ENCODE assay signal across 13 mouse cellular contexts in genomic region chr11:120707225-120707624, GRCm38 (mm10). TPM values are rescaled to one million over a fixed set of nuclear protein-coding genes. Genes with fewer than 3 reads are reported as not detected.
DNase-seq lines count a peak whose midpoint lies in the region; ATAC-seq and TF ChIP-seq lines count a peak whose summit lies in the region.
"Had no signal": no experiment of that assay in that cellular context is flagged by ENCODE, and none has a peak within 500 bp of the region (broad histone marks: within the 10 kb centered on the region; RNA-seq: fewer than 3 reads in every experiment).

No protein-coding gene starts in this region.

- 7% methylated on average over 12 of the region's 12 CpGs for WGBS in heart, embryonic 10.5 days
- WGBS in lung, embryonic 14.5 days, result 16% methylated on average over 12 of the region's 12 CpGs
- 2% methylated on average over 11 of the region's 12 CpGs for WGBS in forebrain, embryonic 14.5 days
- 5% methylated on average over 12 of the region's 12 CpGs for WGBS in neural tube, embryonic 11.5 days

- 0 out of 2 replicates have a peak overlapping the region, but pooled peaks have one; percentile 34 for H3K9ac ChIP-seq in lung, embryonic 14.5 days
- no peak overlapping the region for H3K9ac ChIP-seq in forebrain, embryonic 14.5 days (ENCODE audit: low read length)
- H3K9ac ChIP-seq in neural tube, embryonic 11.5 days (ENCODE audit: low read length), result peak overlapping the region; percentile 10; the same call in 1 of the 2 replicates
- H3K9ac ChIP-seq: liver, embryonic 12.5 days had no signal

- H3K27ac ChIP-seq in heart, embryonic 10.5 days, result peak overlapping the region; percentile 84
- peak overlapping the region; percentile 65; the same call in 1 of the 2 replicates for H3K27ac ChIP-seq in lung, embryonic 14.5 days (ENCODE audit: low read depth)
- no peak overlapping the region for H3K27ac ChIP-seq in forebrain, embryonic 14.5 days (ENCODE audit: low read depth, low read length)
- no peak overlapping the region; the same call in 1 of the 2 replicates for H3K27ac ChIP-seq in neural tube, embryonic 11.5 days (ENCODE audit: low read depth, low read length)
- H3K27ac ChIP-seq: liver, embryonic 12.5 days had no signal

- H3K27me3 ChIP-seq in heart, embryonic 10.5 days (ENCODE audit: insufficient read depth, poor library complexity, severe bottlenecking), result no peaks in the 10 kb centered on the region
- H3K27me3 ChIP-seq in lung, embryonic 14.5 days (ENCODE audit: insufficient read depth, low read length), result no peaks in the 10 kb centered on the region
- H3K27me3 ChIP-seq in forebrain, embryonic 14.5 days (replicated peaks; ENCODE audit: control insufficient read depth, insufficient read depth, low read length), result no peaks in the 10 kb centered on the region
- no peaks in the 10 kb centered on the region for H3K27me3 ChIP-seq in neural tube, embryonic 11.5 days (ENCODE audit: control insufficient read depth, insufficient read depth, low read length)
- H3K27me3 ChIP-seq: liver, embryonic 12.5 days had no signal

- H3K4me2 ChIP-seq in lung, embryonic 14.5 days, result no peak overlapping the region; the same call in 1 of the 2 replicates
- no peak overlapping the region for H3K4me2 ChIP-seq in forebrain, embryonic 14.5 days (ENCODE audit: low read length)
- H3K4me2 ChIP-seq in neural tube, embryonic 11.5 days (ENCODE audit: low read depth), result no peak overlapping the region
- H3K4me2 ChIP-seq: liver, embryonic 12.5 days had no signal

- peaks cover 41% of the 10 kb centered on the region for H3K36me3 ChIP-seq in heart, embryonic 10.5 days
- peaks cover 44% of the 10 kb centered on the region for H3K36me3 ChIP-seq in lung, embryonic 14.5 days (ENCODE audit: insufficient read depth)
- peaks cover 34% of the 10 kb centered on the region for H3K36me3 ChIP-seq in forebrain, embryonic 14.5 days (ENCODE audit: control insufficient read depth, insufficient read depth, low read length)
- H3K36me3 ChIP-seq in neural tube, embryonic 11.5 days (ENCODE audit: control insufficient read depth, insufficient read depth, low read length), result no peaks in the 10 kb centered on the region; the same call in 1 of the 2 replicates

- no peak for ATAC-seq in lung, embryonic 14.5 days (ENCODE audit: insufficient read depth)
- peak; percentile 36; the same call in 1 of the 2 replicates for ATAC-seq in forebrain, embryonic 14.5 days
- ATAC-seq in neural tube, embryonic 11.5 days (ENCODE audit: insufficient read depth, low FRiP score, low TSS enrichment), result no peak
- ATAC-seq: liver, embryonic 12.5 days had no signal

- TF ChIP-seq CTCF in lung, embryonic 14.5 days (IDR thresholded peaks at IDR 0.05; ENCODE audit: low read depth), result no peak

- peaks cover 65% of the 10 kb centered on the region for H3K4me1 ChIP-seq in heart, embryonic 10.5 days
- peaks cover 22% of the 10 kb centered on the region for H3K4me1 ChIP-seq in lung, embryonic 14.5 days (ENCODE audit: insufficient read depth)
- peaks cover 8% of the 10 kb centered on the region; the same call in 1 of the 2 replicates for H3K4me1 ChIP-seq in forebrain, embryonic 14.5 days (ENCODE audit: control insufficient read depth, insufficient read depth, low read length)
- H3K4me1 ChIP-seq in neural tube, embryonic 11.5 days (ENCODE audit: control insufficient read depth, insufficient read depth, low read length), result peaks cover 34% of the 10 kb centered on the region

- DNase-seq in heart, embryonic 10.5 days (ENCODE audit: low spot score), result no peak
- no peak for DNase-seq in heart, postnatal 4 days
- no peak for DNase-seq in lung, embryonic 14.5 days
- DNase-seq in lung, postnatal 4 days, result no peak
- DNase-seq in forebrain, embryonic 14.5 days (ENCODE audit: low spot score), result peak; percentile 6
- no peak for DNase-seq in neural tube, embryonic 11.5 days (ENCODE audit: low spot score)
- DNase-seq in right cerebral cortex, postnatal 4 days, result no peak
- no peak for DNase-seq in ovary, postnatal 14 days (ENCODE audit: low spot score)
- DNase-seq: cerebellum, postnatal 36 days; right cerebral cortex, adult 18-20 months had no signal

- H3K4me3 ChIP-seq in heart, embryonic 10.5 days, result peak overlapping the region; percentile 34; the same call in 1 of the 2 replicates
- H3K4me3 ChIP-seq in lung, embryonic 14.5 days (ENCODE audit: low read depth, low read length), result no peak overlapping the region
- H3K4me3 ChIP-seq in forebrain, embryonic 14.5 days (ENCODE audit: low read depth, low read length), result no peak overlapping the region
- no peak overlapping the region for H3K4me3 ChIP-seq in neural tube, embryonic 11.5 days (ENCODE audit: low read depth, low read length)
- H3K4me3 ChIP-seq: layer of hippocampus, adult 2 months; liver, embryonic 12.5 days had no signal

- no peaks in the 10 kb centered on the region for H3K9me3 ChIP-seq in heart, embryonic 10.5 days
- H3K9me3 ChIP-seq in lung, embryonic 14.5 days (ENCODE audit: low read depth, low read length), result no peaks in the 10 kb centered on the region
- no peaks in the 10 kb centered on the region for H3K9me3 ChIP-seq in forebrain, embryonic 14.5 days (replicated peaks; ENCODE audit: control insufficient read depth, low read length)
- H3K9me3 ChIP-seq in neural tube, embryonic 11.5 days (ENCODE audit: control insufficient read depth, low read length), result no peaks in the 10 kb centered on the region
- H3K9me3 ChIP-seq: liver, embryonic 12.5 days had no signal

RNA-seq across cellular contexts. Expression of gene Cenpx, which starts 6.3 kb away (rescaled TPM):
- polyA plus RNA-seq in heart, embryonic 10.5 days (2016; fragmentation: Nextera tagmentation; extraction: Ambion mirVana), result 124 and 136 TPM in 2 replicates
- 10 to 100 TPM; 39.5 to 41.8 TPM for total RNA-seq in heart, postnatal 4 days (2021)
- polyA plus RNA-seq in lung, embryonic 14.5 days (2014; fragmentation: Nextera tagmentation; extraction: Ambion mirVana), result 168 and 173 TPM in 2 replicates
- 108 and 140 TPM in 2 replicates for polyA plus RNA-seq in forebrain, embryonic 14.5 days (2014; fragmentation: Nextera tagmentation; extraction: Ambion mirVana)
- 112 and 115 TPM in 2 replicates for polyA plus RNA-seq in neural tube, embryonic 11.5 days (2014; fragmentation: Nextera tagmentation; extraction: Ambion mirVana)

RNA-seq across cellular contexts. Expression of gene Lrrc45, which starts 6.5 kb away (rescaled TPM):
- polyA plus RNA-seq in heart, embryonic 10.5 days (2016; fragmentation: Nextera tagmentation; extraction: Ambion mirVana), result 31.7 and 43.6 TPM in 2 replicates
- total RNA-seq in heart, postnatal 4 days (2021), result 10 to 100 TPM; 11.0 to 11.3 TPM
- 44.1 and 46.1 TPM in 2 replicates for polyA plus RNA-seq in lung, embryonic 14.5 days (2014; fragmentation: Nextera tagmentation; extraction: Ambion mirVana)
- polyA plus RNA-seq in forebrain, embryonic 14.5 days (2014; fragmentation: Nextera tagmentation; extraction: Ambion mirVana), result 39.0 and 59.5 TPM in 2 replicates
- 39.7 and 44.7 TPM in 2 replicates for polyA plus RNA-seq in neural tube, embryonic 11.5 days (2014; fragmentation: Nextera tagmentation; extraction: Ambion mirVana)

RNA-seq across cellular contexts. Expression of gene Rac3, which starts 14.0 kb away (rescaled TPM):
- polyA plus RNA-seq in heart, embryonic 10.5 days (2016; fragmentation: Nextera tagmentation; extraction: Ambion mirVana), result 6.9 and 13.8 TPM in 2 replicates
- total RNA-seq in heart, postnatal 4 days (2021), result 1 to 10 TPM; 1.5 to 1.8 TPM
- 10.3 and 10.7 TPM in 2 replicates for polyA plus RNA-seq in lung, embryonic 14.5 days (2014; fragmentation: Nextera tagmentation; extraction: Ambion mirVana)
- polyA plus RNA-seq in forebrain, embryonic 14.5 days (2014; fragmentation: Nextera tagmentation; extraction: Ambion mirVana), result 110 and 119 TPM in 2 replicates
- polyA plus RNA-seq in neural tube, embryonic 11.5 days (2014; fragmentation: Nextera tagmentation; extraction: Ambion mirVana), result 12.1 and 13.9 TPM in 2 replicates
- total RNA-seq: hematopoietic stem cell, adult 5-6 weeks had no signal

RNA-seq across cellular contexts. Expression of gene Dcxr, which starts 19.9 kb away (rescaled TPM):
- polyA plus RNA-seq in heart, embryonic 10.5 days (2016; fragmentation: Nextera tagmentation; extraction: Ambion mirVana), result 8.8 and 10.6 TPM in 2 replicates
- 1 to 10 TPM; 3.6 to 4.5 TPM for total RNA-seq in heart, postnatal 4 days (2021)
- 27.2 and 29.7 TPM in 2 replicates for polyA plus RNA-seq in lung, embryonic 14.5 days (2014; fragmentation: Nextera tagmentation; extraction: Ambion mirVana)
- 11.2 and 13.7 TPM in 2 replicates for polyA plus RNA-seq in forebrain, embryonic 14.5 days (2014; fragmentation: Nextera tagmentation; extraction: Ambion mirVana)
- 14.9 and 16.5 TPM in 2 replicates for polyA plus RNA-seq in neural tube, embryonic 11.5 days (2014; fragmentation: Nextera tagmentation; extraction: Ambion mirVana)

RNA-seq across cellular contexts. Expression of gene Cbr2, which starts 24.7 kb away (rescaled TPM):
- polyA plus RNA-seq in heart, embryonic 10.5 days (2016; fragmentation: Nextera tagmentation; extraction: Ambion mirVana), result 1.1 and 1.3 TPM in 2 replicates
- total RNA-seq in heart, postnatal 4 days (2021), result 1 to 10 TPM; 3.0 to 3.9 TPM
- 14.7 and 19.6 TPM in 2 replicates for polyA plus RNA-seq in lung, embryonic 14.5 days (2014; fragmentation: Nextera tagmentation; extraction: Ambion mirVana)
- 0.98 and 1.1 TPM in 2 replicates for polyA plus RNA-seq in forebrain, embryonic 14.5 days (2014; fragmentation: Nextera tagmentation; extraction: Ambion mirVana)
- 1.8 and 2.0 TPM in 2 replicates for polyA plus RNA-seq in neural tube, embryonic 11.5 days (2014; fragmentation: Nextera tagmentation; extraction: Ambion mirVana)
- total RNA-seq: hematopoietic stem cell, adult 5-6 weeks had no signal

Comparison
In these comparisons a context has a peak if more than half of its experiments do, and no peak if none do; other contexts are left out.
1. H3K27ac ChIP-seq: peak in heart, embryonic 10.5 days (single experiment) and lung, embryonic 14.5 days (single experiment); none in forebrain, embryonic 14.5 days (single experiment) and neural tube, embryonic 11.5 days (single experiment).